Mouse (Mus musculus) activated CD4-positive, CD25-positive, alpha-beta regulatory T cell, adult 4 months (primary cell): Measurements from ENCODE around the gene Kansl3. TPM values are rescaled to one million over a fixed set of nuclear protein-coding genes. Genes with fewer than 3 reads are reported as not detected.

ENCODE experiments used
- ATAC-seq: one replicate; pipeline ENCODE4 v1.8.0; 2017
- polyA plus RNA-seq, 2 experiments: library from polyadenylated mRNA; unstranded; fragments of 100-300 nt; shearing (Covaris generic); gene quantifications; one replicate each; pipeline ENCODE4 v1.2.1; 2017

The Kansl3 gene
- polyA plus RNA-seq, 2 experiments from 2014 or later = 43.4 to 44.7 TPM

DNA sequence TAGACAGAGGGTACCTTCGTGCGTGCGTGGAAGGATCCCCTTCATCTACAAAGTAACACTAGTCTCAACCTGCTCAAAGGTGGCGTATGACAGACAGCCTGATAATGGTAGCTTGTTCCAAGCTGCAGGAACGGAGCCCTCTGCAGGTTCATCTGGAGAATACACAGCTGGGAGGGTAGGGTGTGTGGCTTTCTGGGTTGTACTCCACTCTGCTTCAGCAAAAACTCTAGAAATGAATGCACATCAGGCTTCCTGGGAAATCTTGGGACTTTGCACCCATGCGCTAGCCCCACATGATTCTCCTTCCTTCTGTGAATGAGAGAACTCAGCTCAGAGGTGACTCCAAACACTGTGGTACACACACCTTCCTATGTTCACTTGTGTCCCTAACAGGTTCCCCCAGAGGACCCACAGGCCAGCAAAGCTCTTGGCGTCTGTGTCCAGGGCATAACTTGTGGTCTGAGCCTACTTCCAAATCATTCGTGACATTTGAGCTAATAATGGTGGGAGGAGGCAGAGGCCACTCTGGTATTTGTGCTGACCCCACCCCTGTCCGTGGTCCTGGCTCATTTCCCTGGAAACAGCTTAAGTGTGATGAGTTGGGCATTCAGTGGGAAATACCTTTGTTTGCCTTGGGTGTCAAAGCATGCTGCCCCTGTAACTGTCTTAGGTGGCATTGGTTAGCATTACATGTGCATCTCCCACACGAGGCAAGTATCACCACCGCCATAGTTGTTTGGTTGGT is 47.0 kb downstream of the Kansl3 start:
- peak; percentile 25 for ATAC-seq

- ATAC-seq = no peak
Measured at GRCm38 (mm10) chr1:36321164-36321563, 47.8 kb downstream of the Kansl3 start.

- no peak for ATAC-seq
Measured at GRCm38 (mm10) chr1:36315776-36316100, 53.2 kb downstream of the Kansl3 start.

GRCm38 (mm10) chr1:36314959-36315775 is 53.8 kb downstream of the Kansl3 start:
- ATAC-seq = no peak

DNA sequence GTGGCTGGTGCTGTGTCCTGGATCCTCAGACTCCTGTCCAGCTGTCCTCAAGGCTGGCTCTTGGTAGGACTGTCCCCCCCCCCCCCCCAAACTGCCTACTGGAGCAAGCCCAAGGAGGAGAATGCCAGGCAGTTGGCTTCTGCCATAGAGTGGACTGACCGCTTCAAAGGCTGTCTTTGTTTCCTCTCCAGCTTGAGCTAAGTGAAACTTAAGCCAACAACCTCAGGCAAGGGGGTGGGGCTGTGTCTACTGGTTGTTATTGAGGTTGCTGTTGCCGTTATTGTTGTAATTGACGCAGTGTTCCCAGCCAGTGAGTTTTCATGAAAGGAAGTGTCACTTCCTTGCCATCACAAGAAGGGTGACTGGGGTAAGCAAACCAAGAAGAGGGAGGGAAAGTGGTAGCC is 59.5 kb downstream of the Kansl3 start:
- peak; percentile 52 for ATAC-seq

DNA sequence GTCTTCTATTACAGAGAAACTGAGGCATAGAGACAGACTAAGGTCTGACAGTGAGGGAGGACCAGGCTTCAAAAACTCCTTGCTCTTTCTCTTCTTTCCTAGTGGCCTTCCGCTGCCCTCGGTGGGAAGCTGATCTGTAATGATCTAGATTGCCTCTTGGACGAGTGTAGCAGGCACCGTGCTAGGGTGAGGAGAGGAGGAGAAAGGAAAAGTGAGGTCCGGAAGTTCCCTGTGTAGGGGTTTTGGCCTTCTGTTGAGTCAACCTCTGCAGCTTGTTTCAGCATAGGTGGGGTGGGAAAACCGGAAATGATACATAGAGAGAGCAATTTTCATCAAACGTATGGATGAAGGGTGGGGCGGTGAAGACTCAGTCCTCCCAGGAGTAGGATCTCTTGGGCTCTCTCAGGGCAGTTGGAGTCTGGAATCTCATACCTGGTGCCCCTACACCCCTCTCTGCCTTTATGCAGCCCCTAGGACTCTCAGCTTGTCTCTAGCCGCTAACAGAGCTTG is 60.0 kb downstream of the Kansl3 start:
- ATAC-seq = no peak

DNA sequence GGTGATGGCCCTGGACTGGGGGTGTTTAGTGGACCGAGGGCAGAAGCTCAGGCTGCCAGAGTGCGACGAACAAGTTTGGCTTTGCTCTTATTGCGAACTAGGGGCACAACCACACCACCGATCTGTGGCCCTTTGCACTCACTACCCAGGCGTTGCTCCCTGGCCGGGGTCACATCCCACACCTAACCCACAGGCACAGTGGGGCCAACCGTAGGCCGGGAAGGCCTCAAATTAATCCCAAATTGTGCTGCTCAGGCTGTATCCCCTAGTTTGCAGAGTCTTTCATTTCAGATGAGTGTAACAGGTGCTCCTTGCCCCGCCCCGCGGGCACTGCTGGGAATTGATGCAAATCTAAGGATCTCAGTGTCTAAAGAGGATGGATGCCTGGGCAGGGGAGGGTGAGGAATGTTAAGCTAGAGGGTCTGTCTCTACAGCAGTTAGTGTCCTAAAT is 60.5 kb downstream of the Kansl3 start:
- ATAC-seq = no peak

- ATAC-seq = peak; percentile 75
Measured at GRCm38 (mm10) chr1:36307495-36308280, 61.3 kb downstream of the Kansl3 start, which contains the start of gene Arid5a. Arid5a (plus strand) TSS chr1:36307733.

GRCm38 (mm10) chr1:36307121-36307494 is 61.9 kb downstream of the Kansl3 start:
- ATAC-seq = no peak

DNA sequence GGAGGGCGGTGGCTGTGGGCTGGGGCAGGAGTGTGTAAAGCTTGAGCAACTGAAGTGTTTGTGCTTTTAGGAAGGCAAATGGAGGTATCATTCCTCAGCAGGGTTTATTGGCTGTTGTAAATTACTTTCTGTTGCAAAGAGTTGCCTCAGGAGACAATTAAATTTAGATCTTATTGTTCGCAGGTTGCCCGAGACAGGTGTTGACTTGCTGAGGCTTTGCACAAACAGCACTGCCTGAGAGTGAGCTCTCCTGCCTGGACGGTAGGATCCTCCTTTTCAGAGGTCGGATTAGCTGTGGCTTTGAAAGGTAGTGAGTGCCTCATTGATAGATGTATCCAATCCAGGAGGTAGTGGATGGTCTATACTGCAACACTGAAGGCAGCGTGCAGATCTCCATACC is 62.9 kb downstream of the Kansl3 start:
- ATAC-seq = no peak

DNA sequence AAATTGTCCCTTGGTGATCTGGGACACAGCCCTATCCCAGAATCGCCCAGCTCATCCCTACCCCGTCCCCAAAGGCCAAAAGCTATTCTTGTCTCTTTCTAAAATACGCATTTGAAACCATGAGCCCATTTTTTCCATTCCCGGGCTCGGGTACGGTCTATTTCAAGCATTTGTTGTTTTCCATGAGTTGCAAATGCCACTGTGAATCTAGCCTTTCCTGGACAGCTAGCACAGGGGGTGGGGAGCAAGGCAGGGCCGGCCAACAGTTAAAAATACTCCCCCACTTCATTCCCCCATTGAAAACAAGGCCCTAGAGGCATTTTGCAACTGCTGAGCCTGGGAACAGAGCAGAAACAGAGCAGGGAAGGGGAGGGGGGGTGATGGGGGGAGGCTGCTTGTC is 64.2 kb downstream of the Kansl3 start:
- ATAC-seq = no peak

GRCm38 (mm10) chr1:36303381-36304320 is 65.3 kb downstream of the Kansl3 start:
- no peak for ATAC-seq

DNA sequence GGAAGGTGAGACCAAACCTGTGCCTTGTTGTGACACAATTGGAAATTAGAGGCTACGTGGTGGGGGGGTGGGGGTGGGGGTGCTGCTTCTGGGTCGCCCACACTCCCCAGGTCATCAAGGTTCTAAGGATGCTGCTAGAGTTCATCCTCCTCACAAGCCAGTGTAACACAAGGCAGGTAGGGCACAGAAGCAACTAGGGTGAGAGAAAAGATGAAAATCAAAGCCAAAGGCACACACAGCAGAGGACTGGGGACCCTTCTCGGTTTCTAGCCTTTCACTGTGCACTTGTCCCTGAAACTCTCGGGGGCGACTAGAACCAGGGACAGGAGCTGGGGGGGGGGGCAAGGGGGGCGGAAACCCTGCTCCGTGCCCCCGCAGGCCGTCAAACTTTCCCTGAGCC is 66.0 kb downstream of the Kansl3 start:
- ATAC-seq = no peak

DNA sequence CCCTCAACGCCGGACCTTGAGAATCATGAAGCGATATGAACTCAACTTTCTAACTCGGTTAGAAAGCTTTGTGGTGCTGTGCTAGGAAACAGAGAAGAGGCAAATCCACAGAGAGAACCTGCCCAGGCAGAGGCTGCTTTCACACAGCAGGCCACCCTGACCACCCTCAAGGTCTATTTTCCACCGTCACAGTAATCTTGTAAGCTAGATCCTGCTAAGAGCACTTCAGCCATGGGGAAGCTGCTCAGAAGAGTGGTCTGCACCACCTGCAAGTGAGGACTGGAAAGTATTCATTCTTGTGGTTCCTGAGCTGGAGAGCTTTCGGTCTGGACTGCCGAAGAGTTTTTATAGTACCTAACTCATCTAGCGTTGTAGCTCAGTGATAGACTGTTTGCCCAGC is 66.7 kb downstream of the Kansl3 start:
- no peak for ATAC-seq

GRCm38 (mm10) chr1:36300486-36300885 is 68.5 kb downstream of the Kansl3 start:
- ATAC-seq = no peak

DNA sequence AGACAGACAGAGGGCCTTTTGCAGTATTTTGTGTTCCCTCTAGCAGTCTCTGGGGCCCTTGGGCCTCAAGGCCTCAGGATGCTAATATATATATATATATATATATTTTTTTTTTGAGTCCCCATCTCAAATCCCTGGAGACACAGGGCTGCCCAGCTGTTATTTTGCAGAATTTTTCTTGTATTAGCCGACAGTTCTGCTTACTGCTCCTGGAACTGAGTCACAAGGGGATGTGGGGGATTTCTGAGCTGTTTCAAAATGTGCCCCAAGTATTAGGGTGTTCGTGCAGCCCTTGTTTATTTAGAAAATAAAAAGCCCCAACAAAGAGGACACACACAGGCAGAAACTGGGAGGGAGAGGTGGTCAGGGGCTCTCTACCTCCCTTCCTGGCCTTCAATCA is 69.3 kb downstream of the Kansl3 start:
- ATAC-seq = no peak

DNA sequence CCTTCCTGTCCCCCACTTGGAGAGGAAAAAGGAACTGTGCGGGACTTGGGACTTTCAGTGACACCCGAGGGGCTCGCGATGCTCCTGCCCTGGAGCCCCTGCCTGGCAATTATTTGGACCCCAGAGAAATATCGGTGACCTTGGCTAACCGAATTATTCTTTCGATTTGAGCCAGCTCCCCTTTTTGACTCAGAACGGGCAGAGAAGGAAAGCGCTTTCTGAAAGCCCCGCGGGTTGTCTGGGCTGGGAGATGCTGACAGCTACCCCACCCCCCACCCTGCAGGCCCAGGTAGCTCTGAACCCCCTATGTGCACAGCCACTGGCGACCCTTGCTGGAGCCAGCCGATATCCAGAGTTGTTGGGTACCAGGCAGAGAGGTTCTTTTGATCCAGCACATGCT is 69.9 kb downstream of the Kansl3 start:
- ATAC-seq = no peak

DNA sequence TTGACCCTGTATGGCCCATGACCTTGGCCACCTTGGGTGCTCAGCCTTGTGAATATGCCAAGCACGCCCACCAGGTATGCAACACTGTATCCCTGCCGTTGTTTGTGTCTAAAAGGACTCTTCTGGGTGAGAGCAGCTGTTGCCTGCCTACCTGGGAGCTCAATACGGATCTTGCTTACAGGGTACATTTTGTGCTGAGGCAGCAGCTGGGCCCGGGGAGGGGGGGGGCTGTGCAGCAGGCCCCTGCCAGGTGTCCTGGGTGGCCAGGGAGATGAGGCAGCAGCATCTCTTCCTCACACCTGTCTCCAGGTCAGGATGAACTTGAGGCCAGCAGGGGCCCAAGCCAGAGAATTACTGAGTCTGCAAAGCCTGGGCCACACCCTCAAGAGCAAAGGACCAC is 70.9 kb downstream of the Kansl3 start:
- ATAC-seq = no peak

- ATAC-seq = peak; percentile 73
Measured at GRCm38 (mm10) chr1:36296466-36297149, 72.4 kb downstream of the Kansl3 start.

GRCm38 (mm10) chr1:36294402-36294801 is 74.6 kb downstream of the Kansl3 start:
- ATAC-seq = peak; percentile 57

- ATAC-seq = peak; percentile 54
Measured at GRCm38 (mm10) chr1:36293470-36293869, 75.5 kb downstream of the Kansl3 start.
